Mouse (Mus musculus): ENCODE data around the gene Gm10100. TPM values are rescaled to one million over a fixed set of nuclear protein-coding genes. Genes with fewer than 3 reads are reported as not detected.
"Not testable (repeated sequence)": the region's sequence is repeated elsewhere in the genome, so short reads cannot be mapped to it uniquely, and the experiment has no call there.

Gm10100 gene
- polyA plus RNA-seq, 1 experiment from 2014 or later = not detected

DNA sequence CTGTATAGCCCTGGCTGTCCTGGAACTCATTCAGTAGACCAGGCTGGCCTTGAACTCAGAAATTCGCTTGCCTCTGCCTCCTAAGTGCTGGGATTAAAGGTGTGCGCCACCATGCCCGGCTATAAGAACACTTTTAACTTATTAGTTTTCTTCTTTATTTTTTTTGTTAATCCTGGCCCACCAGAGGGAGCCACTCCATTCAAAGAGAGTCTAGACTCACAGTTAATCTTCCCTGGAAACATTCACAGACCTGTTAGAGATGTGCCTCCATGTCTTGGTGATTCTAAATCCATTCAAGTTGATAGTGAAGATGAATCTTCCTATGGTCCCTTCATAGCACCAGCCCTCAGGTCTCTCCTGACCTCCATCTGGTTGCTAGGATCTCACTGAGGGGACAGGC is 16.5 kb upstream of the Gm10100 start:
- Histone ChIP-seq H3K36me3 (ENCODE audit: control insufficient read depth, insufficient read depth, low read length) (no peaks in the 10 kb centered on the region), H3K4me2 (ENCODE audit: low read depth, low read length) (no peak overlapping the region), H3K9me3 (replicated peaks; ENCODE audit: control insufficient read depth, low read length) (peaks cover 6% of the 10 kb centered on the region; the same call in 1 of the 2 replicates), H3K4me3 (replicated peaks; ENCODE audit: low read length) (no peak overlapping the region), H3K4me1 (ENCODE audit: control insufficient read depth, insufficient read depth, low read length) (no peaks in the 10 kb centered on the region), H3K27me3 (ENCODE audit: control insufficient read depth, insufficient read depth, low read length) (no peaks in the 10 kb centered on the region), H3K9ac (ENCODE audit: low read length) (no peak overlapping the region), H3K27ac (ENCODE audit: low read length) (no peak overlapping the region)
- 73% methylated on average over 3 of the region's 3 CpGs for WGBS
- ATAC-seq (ENCODE audit: insufficient read depth, low FRiP score) = no peak

DNA sequence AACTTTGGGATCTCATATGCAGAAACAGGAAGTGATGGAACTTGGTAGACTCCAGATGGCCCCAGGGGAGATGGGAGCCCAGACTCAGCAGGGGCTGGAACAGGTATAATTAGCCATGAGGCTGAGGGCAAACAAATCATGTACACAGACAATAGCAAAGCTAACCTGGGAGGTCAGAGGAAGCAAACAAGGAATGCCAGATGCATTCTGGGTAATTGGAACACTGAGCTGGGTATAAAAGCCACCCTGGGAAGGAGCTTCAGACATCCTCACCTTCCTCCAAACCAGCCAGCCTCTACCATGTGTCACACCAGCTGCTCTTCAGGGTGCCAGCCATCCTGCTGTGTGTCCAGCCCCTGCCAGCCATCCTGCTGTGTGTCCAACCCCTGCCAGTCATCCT is 15.1 kb upstream of the Gm10100 start, which contains the start of gene Gm10024:
Gene Gm10024, plus strand, starts transcription at position 301 of the 400 bp plus-strand sequence.
- not testable (repeated sequence) for H3K27ac ChIP-seq (ENCODE audit: low read length); H3K4me2 ChIP-seq (ENCODE audit: low read depth, low read length); H3K4me3 ChIP-seq (replicated peaks; ENCODE audit: low read length); H3K4me1 ChIP-seq (ENCODE audit: control insufficient read depth, insufficient read depth, low read length); ATAC-seq (ENCODE audit: insufficient read depth, low FRiP score); H3K9ac ChIP-seq (ENCODE audit: low read length); H3K36me3 ChIP-seq (ENCODE audit: control insufficient read depth, insufficient read depth, low read length); H3K27me3 ChIP-seq (ENCODE audit: control insufficient read depth, insufficient read depth, low read length); H3K9me3 ChIP-seq (replicated peaks; ENCODE audit: control insufficient read depth, low read length)

DNA sequence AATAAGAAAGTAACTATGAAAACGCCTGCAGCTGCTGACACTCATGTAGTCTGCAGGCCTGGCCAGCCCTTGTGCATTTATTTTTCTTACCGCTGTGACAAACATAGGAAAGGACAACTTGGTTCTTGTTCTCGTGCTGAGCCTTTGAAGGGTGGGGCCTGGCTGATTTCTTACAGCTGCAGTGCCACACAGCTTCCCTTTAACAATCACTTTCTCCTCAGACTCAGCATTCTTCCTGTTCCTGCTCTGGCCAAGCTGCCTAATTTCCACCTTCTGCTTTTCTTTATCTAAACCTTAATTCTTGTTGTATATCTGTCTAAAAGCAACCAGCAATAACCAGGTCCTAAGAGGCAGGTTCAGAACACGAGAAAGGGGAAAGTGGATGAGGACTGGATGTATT is 12.6 kb upstream of the Gm10100 start:
- WGBS = 57% methylated on average over 4 of the region's 4 CpGs
- H3K9me3 ChIP-seq (replicated peaks; ENCODE audit: control insufficient read depth, low read length) = no peaks in the 10 kb centered on the region
- H3K4me1 ChIP-seq (ENCODE audit: control insufficient read depth, insufficient read depth, low read length) = no peaks in the 10 kb centered on the region
- H3K27ac ChIP-seq (ENCODE audit: low read length) = no peak overlapping the region
- no peaks in the 10 kb centered on the region for H3K27me3 ChIP-seq (ENCODE audit: control insufficient read depth, insufficient read depth, low read length)
- no peak overlapping the region for H3K9ac ChIP-seq (ENCODE audit: low read length)
- H3K4me2 ChIP-seq (ENCODE audit: low read depth, low read length) = no peak overlapping the region
- H3K36me3 ChIP-seq (ENCODE audit: control insufficient read depth, insufficient read depth, low read length) = no peaks in the 10 kb centered on the region
- ATAC-seq (ENCODE audit: insufficient read depth, low FRiP score) = no peak
- H3K4me3 ChIP-seq (replicated peaks; ENCODE audit: low read length) = no peak overlapping the region

DNA sequence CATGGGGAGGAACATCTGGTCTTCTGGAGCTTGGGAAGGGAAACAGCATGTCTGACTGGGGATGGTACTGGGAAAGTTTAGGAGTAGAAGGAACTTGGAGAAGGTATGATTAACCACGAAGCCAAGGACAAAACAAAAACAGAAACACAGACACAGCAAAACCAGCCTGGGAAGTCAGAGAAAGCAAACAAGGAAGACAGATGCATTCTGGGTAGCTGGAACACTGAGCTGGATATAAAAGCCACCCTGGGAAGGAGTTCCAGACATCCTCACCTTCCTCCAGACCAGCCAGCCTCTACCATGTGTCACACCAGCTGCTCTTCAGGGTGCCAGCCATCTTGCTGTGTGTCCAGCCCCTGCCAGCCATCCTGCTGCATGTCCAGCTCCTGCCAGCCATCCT is 10.8 kb upstream of the Gm10100 start, which contains the start of gene Gm10142:
Gene Gm10142, plus strand, starts transcription at position 301 of the 400 bp plus-strand sequence.
- no peaks in the 10 kb centered on the region for H3K27me3 ChIP-seq (ENCODE audit: control insufficient read depth, insufficient read depth, low read length)
- WGBS = 87% methylated on average over 1 of the region's 1 CpGs
- ATAC-seq (ENCODE audit: insufficient read depth, low FRiP score) = no peak

DNA sequence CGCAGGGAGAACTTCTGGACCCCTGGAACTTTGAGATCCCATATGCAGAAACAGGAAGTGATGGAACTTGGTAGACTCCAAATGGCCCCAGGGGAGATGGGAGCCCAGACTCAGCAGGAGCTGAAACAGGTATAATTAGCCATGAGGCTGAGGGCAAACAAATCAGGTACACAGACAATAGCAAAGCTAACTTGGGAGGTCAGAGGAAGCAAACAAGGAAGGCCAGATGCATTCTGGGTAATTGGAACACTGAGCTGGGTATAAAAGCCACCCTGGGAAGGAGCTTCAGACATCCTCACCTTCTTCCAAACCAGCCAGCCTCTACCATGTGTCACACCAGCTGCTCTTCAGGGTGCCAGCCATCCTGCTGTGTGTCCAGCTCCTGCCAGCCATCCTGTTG is 6.0 kb upstream of the Gm10100 start, which contains the start of gene Krtap12-1:
Gene Krtap12-1, plus strand, starts transcription at position 301 of the 400 bp plus-strand sequence.
- H3K27ac ChIP-seq (ENCODE audit: low read length); H3K4me3 ChIP-seq (replicated peaks; ENCODE audit: low read length); ATAC-seq (ENCODE audit: insufficient read depth, low FRiP score); H3K9me3 ChIP-seq (replicated peaks; ENCODE audit: control insufficient read depth, low read length); H3K36me3 ChIP-seq (ENCODE audit: control insufficient read depth, insufficient read depth, low read length); H3K9ac ChIP-seq (ENCODE audit: low read length); H3K4me2 ChIP-seq (ENCODE audit: low read depth, low read length); H3K4me1 ChIP-seq (ENCODE audit: control insufficient read depth, insufficient read depth, low read length); H3K27me3 ChIP-seq (ENCODE audit: control insufficient read depth, insufficient read depth, low read length): not testable (repeated sequence)
- 85% methylated on average over 1 of the region's 1 CpGs for WGBS

More for the DNA sequence above, 10.8 kb upstream of the Gm10100 start, which contains the start of gene Gm10142:
- Histone ChIP-seq H3K9ac (ENCODE audit: low read length) (no peak within 1 kb of the TSS), H3K36me3 (ENCODE audit: control insufficient read depth, insufficient read depth, low read length) (no peaks in the 10 kb centered on the region), H3K4me3 (replicated peaks; ENCODE audit: low read length) (no peak within 1 kb of the TSS), H3K9me3 (replicated peaks; ENCODE audit: control insufficient read depth, low read length) (no peaks in the 10 kb centered on the region), H3K4me2 (ENCODE audit: low read depth, low read length) (no peak within 1 kb of the TSS), H3K4me1 (ENCODE audit: control insufficient read depth, insufficient read depth, low read length) (no peaks in the 10 kb centered on the region), H3K27ac (ENCODE audit: low read length) (no peak within 1 kb of the TSS)

DNA sequence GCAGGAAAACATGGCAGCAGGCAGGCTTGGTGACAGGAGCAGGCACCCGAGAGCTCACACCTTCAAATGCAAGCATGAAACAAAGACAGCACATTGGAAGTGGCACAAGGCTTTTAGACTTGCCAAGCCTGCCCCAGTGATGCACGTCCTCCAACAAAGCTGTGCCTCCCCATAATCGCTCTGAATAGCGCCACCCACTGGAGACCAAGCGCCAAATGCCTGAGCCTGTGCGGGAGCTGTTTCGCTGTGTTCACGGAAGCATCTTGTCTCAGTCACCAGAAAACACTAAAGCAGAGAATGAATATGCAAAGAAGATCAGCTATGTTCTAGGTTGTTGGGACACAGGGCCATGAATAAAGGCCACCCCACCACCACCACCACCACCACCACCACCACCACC is 1.4 kb upstream of the Gm10100 start:
- no peaks in the 10 kb centered on the region for H3K9me3 ChIP-seq (replicated peaks; ENCODE audit: control insufficient read depth, low read length)
- no peak overlapping the region for H3K4me3 ChIP-seq (replicated peaks; ENCODE audit: low read length)
- H3K27ac ChIP-seq (ENCODE audit: low read length) = no peak overlapping the region
- H3K27me3 ChIP-seq (ENCODE audit: control insufficient read depth, insufficient read depth, low read length) = no peaks in the 10 kb centered on the region
- H3K4me2 ChIP-seq (ENCODE audit: low read depth, low read length) = no peak overlapping the region
- ATAC-seq (ENCODE audit: insufficient read depth, low FRiP score) = no peak
- WGBS = 79% methylated on average over 8 of the region's 8 CpGs
- H3K36me3 ChIP-seq (ENCODE audit: control insufficient read depth, insufficient read depth, low read length) = no peaks in the 10 kb centered on the region
- H3K9ac ChIP-seq (ENCODE audit: low read length) = no peak overlapping the region
- no peaks in the 10 kb centered on the region for H3K4me1 ChIP-seq (ENCODE audit: control insufficient read depth, insufficient read depth, low read length)

DNA sequence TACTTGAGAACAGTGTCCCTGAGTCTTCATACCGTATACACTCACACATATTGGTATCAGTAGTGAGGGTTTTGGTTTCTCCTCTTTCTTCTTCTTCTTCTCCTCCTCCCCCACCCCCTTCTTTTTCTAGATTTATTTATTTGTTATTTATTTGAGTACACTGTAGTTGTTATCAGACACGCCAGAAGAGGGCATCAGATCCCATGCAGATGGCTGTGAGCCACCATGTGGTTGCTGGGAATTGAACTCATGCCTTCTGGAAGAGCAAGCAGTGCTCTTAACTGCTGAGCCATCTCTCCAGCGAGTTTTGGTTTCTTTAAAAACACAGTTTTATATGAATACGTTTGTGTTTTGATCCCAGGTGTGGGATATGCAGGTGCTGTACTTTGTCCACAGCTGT is 2.0 kb downstream of the Gm10100 start:
- WGBS = 52% methylated on average over 4 of the region's 4 CpGs
- no peaks in the 10 kb centered on the region for H3K36me3 ChIP-seq (ENCODE audit: control insufficient read depth, insufficient read depth, low read length)
- H3K9me3 ChIP-seq (replicated peaks; ENCODE audit: control insufficient read depth, low read length) = no peaks in the 10 kb centered on the region
- no peak overlapping the region for H3K9ac ChIP-seq (ENCODE audit: low read length)
- ATAC-seq (ENCODE audit: insufficient read depth, low FRiP score) = no peak
- no peak overlapping the region for H3K4me3 ChIP-seq (replicated peaks; ENCODE audit: low read length)
- no peak overlapping the region for H3K4me2 ChIP-seq (ENCODE audit: low read depth, low read length)
- no peaks in the 10 kb centered on the region for H3K4me1 ChIP-seq (ENCODE audit: control insufficient read depth, insufficient read depth, low read length)
- no peak overlapping the region for H3K27ac ChIP-seq (ENCODE audit: low read length)
- H3K27me3 ChIP-seq (ENCODE audit: control insufficient read depth, insufficient read depth, low read length) = no peaks in the 10 kb centered on the region

DNA sequence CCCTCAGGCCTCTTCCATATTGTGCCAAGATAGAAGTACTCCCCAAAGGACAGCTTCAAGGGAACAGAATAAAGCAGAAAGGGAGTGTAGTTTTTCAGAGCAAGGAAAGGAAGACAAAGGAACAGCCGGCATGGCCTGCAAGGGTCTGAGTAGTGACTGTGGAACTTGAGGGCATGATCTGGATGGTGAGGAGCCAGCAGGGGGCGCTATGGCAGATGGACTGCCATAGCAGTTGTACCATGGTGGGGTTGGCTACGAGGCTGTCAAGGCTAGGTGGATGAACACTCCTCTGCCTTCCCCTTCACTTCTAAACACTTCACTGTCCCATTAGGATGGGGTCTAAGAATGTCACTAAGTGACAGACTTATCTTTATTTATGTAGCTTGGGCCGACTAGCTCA is 3.0 kb downstream of the Gm10100 start:
- H3K4me2 ChIP-seq (ENCODE audit: low read depth, low read length) = no peak overlapping the region
- H3K4me1 ChIP-seq (ENCODE audit: control insufficient read depth, insufficient read depth, low read length) = no peaks in the 10 kb centered on the region
- H3K27ac ChIP-seq (ENCODE audit: low read length) = no peak overlapping the region
- H3K4me3 ChIP-seq (replicated peaks; ENCODE audit: low read length) = no peak overlapping the region
- WGBS = 46% methylated on average over 4 of the region's 4 CpGs
- no peaks in the 10 kb centered on the region for H3K36me3 ChIP-seq (ENCODE audit: control insufficient read depth, insufficient read depth, low read length)
- H3K9ac ChIP-seq (ENCODE audit: low read length) = no peak overlapping the region
- ATAC-seq (ENCODE audit: insufficient read depth, low FRiP score) = no peak
- H3K9me3 ChIP-seq (replicated peaks; ENCODE audit: control insufficient read depth, low read length) = no peaks in the 10 kb centered on the region
- no peaks in the 10 kb centered on the region for H3K27me3 ChIP-seq (ENCODE audit: control insufficient read depth, insufficient read depth, low read length)

DNA sequence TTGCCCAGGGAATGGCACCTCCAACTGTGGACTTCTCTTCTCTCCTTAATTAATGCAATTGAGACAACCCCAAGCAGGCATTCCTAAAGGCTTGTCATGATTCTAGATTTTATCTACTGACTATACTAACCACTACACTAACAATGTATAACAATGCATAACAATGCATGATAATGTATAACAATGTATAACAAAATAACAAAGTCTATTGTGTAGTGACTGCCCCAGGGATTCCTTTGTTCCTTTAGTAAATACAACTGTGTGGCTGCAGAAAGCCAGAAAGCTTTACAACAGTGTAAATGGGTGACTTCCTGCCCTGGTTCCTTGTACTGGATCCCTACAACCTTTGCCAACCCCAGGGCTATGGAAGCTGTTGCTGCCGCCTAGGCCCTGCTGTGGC is 9.6 kb downstream of the Gm10100 start:
- WGBS = 91% methylated on average over 1 of the region's 1 CpGs
- H3K4me3 ChIP-seq (replicated peaks; ENCODE audit: low read length) = no peak overlapping the region
- H3K9ac ChIP-seq (ENCODE audit: low read length) = no peak overlapping the region
- H3K4me2 ChIP-seq (ENCODE audit: low read depth, low read length) = no peak overlapping the region
- ATAC-seq (ENCODE audit: insufficient read depth, low FRiP score) = no peak
- H3K9me3 ChIP-seq (replicated peaks; ENCODE audit: control insufficient read depth, low read length) = peaks cover 6% of the 10 kb centered on the region; the same call in 1 of the 2 replicates
- no peaks in the 10 kb centered on the region for H3K27me3 ChIP-seq (ENCODE audit: control insufficient read depth, insufficient read depth, low read length)
- H3K4me1 ChIP-seq (ENCODE audit: control insufficient read depth, insufficient read depth, low read length) = no peaks in the 10 kb centered on the region
- no peaks in the 10 kb centered on the region for H3K36me3 ChIP-seq (ENCODE audit: control insufficient read depth, insufficient read depth, low read length)
- no peak overlapping the region for H3K27ac ChIP-seq (ENCODE audit: low read length)

DNA sequence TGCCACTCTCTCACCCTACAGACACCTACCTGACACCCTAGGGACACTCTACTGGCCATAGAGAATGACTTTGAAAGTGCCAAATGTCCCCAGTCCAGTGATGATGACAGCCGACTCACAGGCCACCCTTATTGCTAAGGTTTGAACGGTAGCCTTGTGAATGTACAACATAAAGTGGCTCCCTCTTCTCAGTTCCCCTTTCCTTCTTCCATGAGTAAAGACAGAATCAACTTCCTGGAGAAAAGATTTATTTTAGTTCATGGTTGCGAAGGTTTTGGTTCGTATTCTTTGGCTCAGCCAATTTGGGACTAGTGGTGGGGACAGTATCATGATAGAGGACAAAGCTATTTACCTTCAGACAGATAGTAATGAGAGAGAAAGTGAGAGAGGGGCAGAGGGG is 12.6 kb downstream of the Gm10100 start:
- H3K36me3 ChIP-seq (ENCODE audit: control insufficient read depth, insufficient read depth, low read length) = no peaks in the 10 kb centered on the region
- H3K4me3 ChIP-seq (replicated peaks; ENCODE audit: low read length) = no peak overlapping the region
- no peaks in the 10 kb centered on the region for H3K27me3 ChIP-seq (ENCODE audit: control insufficient read depth, insufficient read depth, low read length)
- 86% methylated on average over 4 of the region's 4 CpGs for WGBS
- H3K4me2 ChIP-seq (ENCODE audit: low read depth, low read length) = no peak overlapping the region
- H3K9ac ChIP-seq (ENCODE audit: low read length) = no peak overlapping the region
- no peak for ATAC-seq (ENCODE audit: insufficient read depth, low FRiP score)
- peaks cover 6% of the 10 kb centered on the region; the same call in 1 of the 2 replicates for H3K9me3 ChIP-seq (replicated peaks; ENCODE audit: control insufficient read depth, low read length)
- H3K27ac ChIP-seq (ENCODE audit: low read length) = no peak overlapping the region
- no peaks in the 10 kb centered on the region for H3K4me1 ChIP-seq (ENCODE audit: control insufficient read depth, insufficient read depth, low read length)
